Mouse (Mus musculus) layer of hippocampus, adult 8-10 months (tissue): ENCODE data around the gene Sec24c. TPM values are rescaled to one million over a fixed set of nuclear protein-coding genes. Genes with fewer than 3 reads are reported as not detected.

Source experiments
- DNase-seq, 2 experiments: peaks; one replicate each; pipeline ENCODE4 v3.0.0; 2022; ENCODE audit warnings: low spot score in 2 of 2
- total RNA-seq, 4 experiments: library from RNA; stranded (reverse); gene quantifications; 2 replicates each; pipeline ENCODE4 v1.2.4; 2022

Sec24c gene
- total RNA-seq, 4 experiments from 2014 or later, result 107 to 130 (median 112) TPM

GRCm38 (mm10) chr14:20659687-20660086 is 14.4 kb upstream of the Sec24c start:
- DNase-seq, result no peak

- DNase-seq, result peak; percentile 93 to 95
Observed at GRCm38 (mm10) chr14:20660827-20661660, 13.1 kb upstream of the Sec24c start.

GRCm38 (mm10) chr14:20661661-20662331 is 12.3 kb upstream of the Sec24c start:
- no peak for DNase-seq

- no peak for DNase-seq
Observed at GRCm38 (mm10) chr14:20662740-20663139, 11.4 kb upstream of the Sec24c start.

- no peak for DNase-seq
Observed at GRCm38 (mm10) chr14:20663601-20664000, 10.5 kb upstream of the Sec24c start.

- DNase-seq, result no peak
Observed at GRCm38 (mm10) chr14:20664436-20664835, 9.7 kb upstream of the Sec24c start.

- DNase-seq, result no peak
Observed at GRCm38 (mm10) chr14:20667469-20667868, 6.6 kb upstream of the Sec24c start.

- DNase-seq, result no peak
Observed at GRCm38 (mm10) chr14:20668154-20668810, 5.8 kb upstream of the Sec24c start, which contains the start of gene Synpo2l. Gene Synpo2l (minus strand): TSS chr14:20668354.

GRCm38 (mm10) chr14:20672990-20673389 is 1.1 kb upstream of the Sec24c start:
- no peak for DNase-seq

- DNase-seq, result peak; percentile 51 to 72
Observed at GRCm38 (mm10) chr14:20673735-20674063, 409 bp upstream of the Sec24c start.

GRCm38 (mm10) chr14:20677906-20678305 is 3.8 kb downstream of the Sec24c start:
- DNase-seq, result no peak

- no peak for DNase-seq
Observed at GRCm38 (mm10) chr14:20681742-20682141, 7.6 kb downstream of the Sec24c start.

- DNase-seq, result no peak
Observed at GRCm38 (mm10) chr14:20682498-20682897, 8.4 kb downstream of the Sec24c start.

GRCm38 (mm10) chr14:20686576-20686975 is 12.5 kb downstream of the Sec24c start:
- no peak for DNase-seq

GRCm38 (mm10) chr14:20689009-20689408 is 14.9 kb downstream of the Sec24c start:
- DNase-seq, result no peak

- no peak for DNase-seq
Observed at GRCm38 (mm10) chr14:20691772-20692171, 17.7 kb downstream of the Sec24c start.

GRCm38 (mm10) chr14:20693589-20694101 is 19.5 kb downstream of the Sec24c start:
- no peak for DNase-seq

- DNase-seq, result no peak
Observed at GRCm38 (mm10) chr14:20694185-20694883, 20.2 kb downstream of the Sec24c start.

GRCm38 (mm10) chr14:20694884-20695760 is 21.0 kb downstream of the Sec24c start, which contains the start of gene Fut11:
Gene Fut11 (plus strand): TSS chr14:20694968.
- DNase-seq, result peak; percentile 78 to 83
